Mouse (Mus musculus): ENCODE measurements around the gene Zfp688.
"Not testable (repeated sequence)": the region's sequence is repeated elsewhere in the genome, so short reads cannot be mapped to it uniquely, and the experiment has no call there.

Gene Zfp688

DNA sequence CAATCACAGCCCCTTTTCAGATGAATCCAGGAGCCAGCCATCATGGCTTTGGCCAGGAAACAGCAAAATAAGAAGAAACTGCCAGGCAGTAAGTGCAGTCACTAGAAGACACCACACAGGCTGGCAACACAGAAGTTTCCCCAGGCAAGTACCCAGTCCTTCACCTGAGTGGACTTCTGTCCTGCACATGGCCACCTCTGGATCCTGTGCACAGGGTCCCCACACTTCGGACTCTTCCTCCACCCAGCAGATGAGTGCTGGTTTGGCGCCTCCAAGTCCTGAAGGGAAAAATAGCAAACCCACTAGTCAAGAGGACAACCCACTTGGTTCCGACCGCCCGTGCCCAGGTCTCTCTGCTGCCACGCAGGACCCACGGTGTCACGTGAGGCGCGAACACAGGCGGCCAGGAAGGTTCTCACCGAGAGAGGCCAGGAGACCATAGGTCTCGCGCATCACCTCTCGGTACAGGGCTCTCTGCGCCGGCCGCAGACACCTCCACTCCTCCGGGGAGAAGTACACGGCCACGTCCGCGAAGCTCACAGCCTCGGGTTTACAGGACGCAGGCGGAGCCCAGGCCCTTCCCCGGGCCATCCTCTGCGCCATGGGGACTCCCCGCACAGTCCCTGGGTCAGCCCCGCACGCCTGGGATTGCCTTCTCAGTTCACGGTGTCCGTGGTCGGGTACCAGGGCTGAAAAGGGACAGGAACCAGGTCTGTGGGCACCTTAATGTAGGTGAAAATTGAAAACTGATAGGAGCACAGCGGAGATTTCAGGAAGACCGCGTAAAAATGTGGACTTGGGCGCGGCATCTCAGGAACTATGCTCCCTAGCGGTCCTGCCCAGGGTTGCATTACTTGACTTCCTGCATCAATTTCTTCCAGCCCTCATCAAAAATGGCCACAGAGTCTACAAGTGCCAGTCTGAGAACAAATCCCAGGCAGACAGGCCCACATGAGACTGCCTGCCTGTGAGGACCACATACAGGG is 15.6 kb downstream of the Zfp688 start, which contains the start of gene Zfp764:
TSS of gene Zfp764 (minus strand) at position 821 of the 986 bp plus-strand sequence.
- peak; percentile 83 for DNase-seq (ENCODE audit: low spot score)

GRCm38 (mm10) chr7:127404101-127404500 is 17.8 kb downstream of the Zfp688 start:
- not testable (repeated sequence) for DNase-seq (ENCODE audit: low spot score)

DNA sequence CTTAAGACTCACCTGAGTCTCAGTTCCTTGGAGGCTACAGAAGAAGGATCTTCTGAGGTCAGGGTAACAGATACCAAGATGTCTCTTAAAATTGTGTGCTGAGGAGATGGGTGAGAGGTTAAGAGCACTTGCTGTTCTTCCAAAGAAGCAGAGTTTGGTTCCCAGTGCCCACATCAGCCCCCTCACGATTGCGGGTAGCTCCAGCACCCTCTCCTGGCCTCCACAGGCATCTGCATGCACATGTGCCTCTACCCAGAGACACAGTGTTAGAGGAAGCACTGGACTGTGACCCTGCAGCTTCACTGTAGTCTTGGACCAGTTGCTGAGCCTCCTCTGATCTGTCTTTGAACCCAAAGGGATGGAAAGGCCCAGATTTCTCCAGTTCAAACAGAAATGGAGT is 18.9 kb downstream of the Zfp688 start:
- no peak for DNase-seq (ENCODE audit: low spot score)

- DNase-seq (ENCODE audit: low spot score): no peak
Observed at GRCm38 (mm10) chr7:127400355-127400754, 21.5 kb downstream of the Zfp688 start.

DNA sequence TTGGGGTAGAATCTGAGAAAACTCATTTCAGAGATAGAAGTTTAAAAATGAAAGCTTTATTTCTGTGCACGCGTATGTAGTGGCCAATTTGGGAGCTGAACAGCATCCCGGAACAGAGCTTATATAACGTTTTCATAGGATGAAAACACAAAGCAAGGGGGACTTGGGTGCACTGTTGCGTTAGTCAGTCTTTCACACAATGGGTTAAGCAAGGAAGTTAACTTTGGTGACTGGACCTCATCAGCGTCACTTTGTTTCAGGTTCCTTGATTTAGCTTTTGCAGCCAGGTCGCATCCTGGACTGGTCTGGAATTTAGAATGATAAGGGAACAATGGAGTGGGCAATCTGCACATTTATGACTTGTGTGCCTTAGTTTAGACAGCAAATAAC is 27.9 kb downstream of the Zfp688 start:
- DNase-seq (ENCODE audit: low spot score): no peak

DNA sequence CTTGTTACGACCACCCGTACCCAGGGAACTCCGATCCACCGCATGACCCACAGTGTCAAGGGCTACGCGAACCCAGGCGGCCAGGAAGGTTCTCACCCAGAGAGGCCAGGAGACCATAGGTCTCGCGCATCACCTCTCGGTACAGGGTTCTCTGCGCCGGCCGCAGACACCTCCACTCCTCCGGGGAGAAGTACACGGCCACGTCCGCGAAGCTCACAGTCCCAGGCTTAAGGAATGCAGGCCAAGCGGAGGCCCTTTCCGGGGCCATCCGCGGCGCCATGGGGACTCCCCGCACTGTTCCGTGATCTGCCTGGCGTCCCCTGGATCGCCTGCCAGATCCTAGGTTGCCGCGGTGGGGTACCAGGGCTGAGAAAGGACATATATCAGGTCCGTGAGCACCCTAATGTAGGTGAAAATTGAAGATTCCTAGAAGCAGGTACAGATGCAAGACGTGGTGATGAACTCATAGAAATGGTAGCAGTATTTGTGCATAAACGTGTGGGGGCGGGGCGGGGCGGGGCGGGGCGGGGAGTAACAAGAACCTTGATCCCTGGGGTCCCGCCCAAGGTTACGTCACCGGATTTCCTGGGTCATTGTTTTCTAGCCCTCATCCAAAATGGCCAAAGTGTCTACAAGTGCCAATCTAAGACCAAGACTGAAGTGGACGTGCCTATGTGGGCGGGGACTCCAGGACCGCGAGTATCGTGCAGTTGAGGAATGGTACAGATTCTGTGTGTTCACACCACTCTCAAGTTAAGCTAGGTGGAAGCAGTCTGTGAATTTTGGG is 28.5 kb downstream of the Zfp688 start, which contains the start of gene E430018J23Rik:
TSS of gene E430018J23Rik (minus strand) at position 473 of the 787 bp plus-strand sequence.
- DNase-seq (ENCODE audit: low spot score): peak; percentile 98

GRCm38 (mm10) chr7:127392251-127392824 is 29.5 kb downstream of the Zfp688 start:
- DNase-seq (ENCODE audit: low spot score): no peak

DNA sequence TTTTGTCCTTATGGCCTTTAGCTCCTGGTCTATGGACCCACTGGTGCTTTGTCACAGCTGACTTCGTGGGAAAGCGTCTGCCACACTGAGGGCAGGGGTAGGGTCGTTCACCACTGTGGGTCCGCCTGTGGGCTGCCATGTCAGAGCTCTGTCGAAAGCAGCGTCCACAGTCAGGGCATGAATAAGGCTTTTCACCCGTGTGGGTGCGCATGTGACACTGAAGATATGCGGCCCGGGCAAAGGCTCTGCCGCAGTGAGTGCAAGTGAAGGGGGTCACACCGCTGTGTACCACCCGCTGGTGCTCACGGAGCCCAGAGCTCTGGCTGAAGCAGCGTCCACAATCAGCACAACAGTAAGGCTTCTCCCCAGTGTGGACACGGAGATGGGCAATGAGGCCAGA is 30.3 kb downstream of the Zfp688 start:
- DNase-seq (ENCODE audit: low spot score): no peak

DNA sequence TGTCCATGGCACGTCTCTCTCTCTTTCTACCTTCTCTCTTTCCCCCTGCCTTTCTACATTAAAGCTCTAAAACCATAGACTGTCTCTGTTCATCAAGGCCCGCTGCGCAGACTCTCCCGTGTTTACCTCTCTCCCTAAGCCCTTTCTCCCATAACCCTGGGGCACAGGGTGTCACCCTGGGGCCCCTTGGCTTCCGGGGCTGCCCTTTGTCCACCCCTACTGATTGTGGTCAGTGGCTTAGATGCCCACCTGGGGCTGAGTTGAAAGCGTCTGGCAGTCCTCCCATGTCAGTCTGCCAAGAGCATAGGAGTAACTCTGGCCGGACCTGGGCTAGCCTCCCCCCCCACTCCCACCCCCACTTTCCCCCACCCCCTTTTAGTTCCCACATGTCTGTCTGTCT is 31.6 kb downstream of the Zfp688 start:
- no peak for DNase-seq (ENCODE audit: low spot score)

DNA sequence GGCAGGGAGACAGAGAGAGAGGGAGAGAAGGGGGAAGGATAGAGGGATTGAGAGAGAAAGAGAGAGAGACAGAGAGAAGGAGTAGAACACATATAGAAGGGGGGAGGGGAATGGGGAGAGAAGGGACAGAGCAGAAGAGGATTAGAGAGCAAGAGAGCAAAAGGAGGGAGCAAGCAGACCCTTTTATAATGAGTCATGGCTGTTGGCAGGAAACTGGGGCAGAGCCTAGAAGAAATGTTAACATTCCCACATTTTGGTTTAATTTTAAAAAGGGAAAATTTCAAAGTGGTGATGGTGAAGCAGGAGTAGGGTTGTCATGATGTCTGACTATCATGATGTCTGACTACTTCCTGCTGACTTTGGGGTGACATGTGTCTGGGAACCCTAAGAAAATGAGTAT is 33.7 kb downstream of the Zfp688 start:
- not testable (repeated sequence) for DNase-seq (ENCODE audit: low spot score)

DNA sequence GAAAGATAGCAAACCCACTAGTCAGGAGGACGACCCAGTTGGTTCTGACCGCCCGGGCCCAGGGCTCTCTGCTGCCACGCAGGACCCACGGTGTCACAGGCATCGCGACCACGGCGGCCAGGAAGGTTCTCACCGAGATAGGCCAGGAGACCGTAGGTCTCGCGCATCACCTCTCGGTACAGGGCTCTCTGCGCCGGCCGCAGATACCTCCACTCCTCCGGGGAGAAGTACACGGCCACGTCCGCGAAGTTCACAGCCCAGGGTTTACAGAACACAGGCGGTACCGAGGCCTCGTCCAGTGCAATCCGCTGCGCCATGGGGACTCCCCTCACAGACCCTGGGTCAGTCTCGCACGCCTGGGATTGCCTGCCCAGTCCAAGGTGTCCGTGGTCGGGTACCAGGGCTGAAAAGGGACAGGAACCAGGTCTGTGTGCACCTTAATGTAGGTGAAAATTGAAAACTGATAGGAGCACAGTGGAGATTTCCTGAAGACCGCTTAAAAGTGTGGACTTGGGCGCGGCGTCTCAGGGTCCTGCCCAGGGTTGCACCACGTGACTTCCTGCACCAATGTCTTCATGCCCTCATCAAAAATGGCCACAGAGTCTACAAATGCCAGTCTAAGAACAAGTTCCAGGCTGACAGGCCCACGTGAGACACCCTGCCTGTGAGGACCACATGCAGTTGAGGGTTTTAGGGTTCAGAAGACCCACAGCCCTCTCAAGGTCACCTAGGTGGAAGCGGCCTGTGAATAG is 35.1 kb downstream of the Zfp688 start, which contains the start of gene 9130019O22Rik:
TSS of gene 9130019O22Rik (minus strand) at position 526 of the 752 bp plus-strand sequence.
- peak; percentile 86 for DNase-seq (ENCODE audit: low spot score)

DNA sequence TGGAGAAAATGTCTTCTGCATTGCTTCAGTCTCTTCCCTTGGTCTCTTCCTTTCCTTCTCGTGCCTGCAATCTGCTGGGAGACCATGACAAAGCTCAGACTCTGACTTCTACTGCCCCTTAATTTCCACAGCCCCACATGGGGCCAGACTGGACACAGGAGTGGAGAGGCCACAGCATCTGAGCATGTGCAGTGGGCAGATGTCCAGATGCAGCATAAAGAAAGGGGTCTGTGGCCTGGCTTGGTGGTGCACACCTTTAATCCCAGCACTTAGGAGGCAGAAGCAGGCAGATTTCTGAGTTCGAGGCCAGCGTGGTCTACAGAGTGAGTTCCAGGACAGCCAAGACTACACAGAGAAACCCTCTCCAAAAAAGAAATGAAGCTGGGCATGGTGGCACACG is 36.3 kb downstream of the Zfp688 start:
- DNase-seq (ENCODE audit: low spot score): not testable (repeated sequence)

DNA sequence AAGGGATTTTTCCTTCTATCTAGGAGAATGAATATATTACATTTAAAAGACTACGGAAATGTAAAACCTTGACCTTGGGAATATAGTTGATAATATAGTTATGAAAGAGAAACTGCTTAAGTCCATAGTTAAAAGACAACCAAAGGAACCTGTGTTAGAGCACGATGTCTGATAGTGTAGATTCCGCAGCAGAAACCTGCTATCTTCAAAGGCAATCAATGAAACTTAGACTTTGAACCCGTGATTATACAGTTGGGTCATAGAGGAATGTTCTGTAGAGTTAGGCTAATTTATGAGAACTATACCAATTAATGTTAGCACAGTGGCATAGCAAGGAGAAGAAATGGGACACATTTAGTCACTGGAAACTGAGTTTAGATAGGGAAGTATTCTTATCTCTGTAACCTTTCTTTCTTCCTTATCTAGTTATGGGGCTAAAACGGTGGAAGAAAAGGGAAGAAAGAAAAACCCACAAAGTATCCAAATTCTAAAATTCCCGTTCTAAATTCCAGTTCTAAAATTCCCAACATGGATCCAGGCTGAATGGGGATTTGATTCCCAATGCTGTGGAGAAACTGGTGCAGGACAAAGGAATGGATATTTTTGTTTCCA is 43.5 kb downstream of the Zfp688 start:
- DNase-seq (ENCODE audit: low spot score): no peak

DNA sequence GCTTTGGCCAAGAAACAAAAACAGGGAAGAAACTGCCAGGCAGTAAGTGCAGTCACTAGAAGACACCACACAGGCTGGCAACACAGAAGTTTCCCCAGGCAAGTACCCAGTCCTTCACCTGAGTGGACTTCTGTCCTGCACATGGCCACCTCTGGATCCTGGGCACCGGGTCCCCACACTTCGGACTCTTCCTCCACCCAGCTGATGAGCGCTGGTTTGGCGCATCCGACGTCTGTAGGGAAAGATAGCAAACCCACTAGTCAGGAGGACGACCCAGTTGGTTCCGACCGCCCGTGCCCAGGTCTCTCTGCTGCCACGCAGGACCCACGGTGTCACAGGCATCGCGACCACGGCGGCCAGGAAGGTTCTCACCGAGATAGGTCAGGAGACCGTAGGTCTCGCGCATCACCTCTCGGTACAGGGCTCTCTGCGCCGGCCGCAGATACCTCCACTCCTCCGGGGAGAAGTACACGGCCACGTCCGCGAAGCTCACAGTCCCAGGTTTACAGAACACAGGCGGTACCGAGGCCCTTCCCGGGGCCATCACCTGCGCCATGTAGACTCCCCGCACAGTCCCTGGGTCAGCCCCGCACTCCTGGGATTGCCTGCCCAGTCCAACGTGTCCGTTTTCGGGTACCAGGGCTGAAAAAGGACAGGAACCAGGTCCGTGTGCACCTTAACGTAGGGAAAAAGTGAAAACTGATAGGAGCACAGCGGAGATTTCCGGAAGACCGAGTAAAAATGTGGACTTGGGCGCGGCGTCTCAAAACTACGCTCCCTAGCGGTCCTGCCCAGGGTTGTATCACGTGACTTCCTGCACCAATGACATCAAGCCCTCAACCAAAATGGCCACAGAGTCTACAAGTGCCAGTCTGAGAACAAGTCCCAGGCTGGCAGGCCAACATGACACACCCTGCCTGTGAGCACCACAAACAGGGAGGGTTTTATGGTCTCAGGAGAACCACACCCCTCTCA is 46.3 kb downstream of the Zfp688 start, which contains the start of gene Zfp747:
TSS of gene Zfp747 (minus strand) at position 780 of the 975 bp plus-strand sequence.
- DNase-seq (ENCODE audit: low spot score): peak; percentile 92

DNA sequence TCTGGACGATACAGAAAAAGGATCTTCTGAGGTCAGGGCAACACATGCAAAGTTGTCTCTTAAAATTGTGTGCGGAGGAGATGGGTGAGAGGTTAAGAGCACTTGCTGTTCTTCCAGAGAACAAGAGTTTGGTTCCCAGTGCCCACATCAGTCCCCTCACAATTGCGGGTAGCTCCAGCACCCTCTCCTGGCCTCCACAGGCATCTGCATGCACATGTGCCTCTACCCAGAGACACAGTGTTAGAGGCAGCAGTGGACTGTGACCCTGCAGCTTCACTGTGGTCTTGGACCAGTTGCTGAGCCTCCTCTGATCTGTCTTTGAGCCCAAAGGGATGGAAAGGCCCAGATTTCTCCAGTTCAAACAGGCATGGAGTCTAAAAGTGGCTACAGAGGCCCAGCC is 50.0 kb downstream of the Zfp688 start:
- DNase-seq (ENCODE audit: low spot score): not testable (repeated sequence)

DNA sequence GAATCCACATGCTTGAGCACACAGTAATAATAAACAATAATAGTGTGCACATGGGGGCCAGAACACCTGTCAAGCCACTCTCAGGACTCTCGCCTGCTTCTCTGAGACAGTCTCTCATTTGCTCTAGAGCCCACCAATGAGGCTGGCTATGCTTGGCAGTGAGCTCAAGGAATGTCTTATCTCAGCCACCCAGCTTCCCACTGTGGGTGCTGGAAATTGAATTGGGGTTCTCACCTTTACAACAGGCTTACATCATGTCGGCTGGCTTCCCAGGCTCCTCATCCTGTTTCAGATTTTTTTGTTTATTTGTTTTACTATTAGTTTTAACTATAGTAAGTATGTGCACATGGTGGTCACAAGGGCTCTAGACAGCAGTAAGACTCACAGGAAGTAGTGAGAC is 50.7 kb downstream of the Zfp688 start:
- no peak for DNase-seq (ENCODE audit: low spot score)

All from yolk sac, embryonic 10.5 days (tissue).